Mouse (Mus musculus): ENCODE measurements around the gene 1700021F07Rik. TPM values are rescaled to one million over a fixed set of nuclear protein-coding genes. Genes with fewer than 3 reads are reported as not detected.

The 1700021F07Rik gene
- polyA plus RNA-seq (2014; fragmentation: Nextera tagmentation; extraction: Ambion mirVana) = not detected in 2 replicates

DNA sequence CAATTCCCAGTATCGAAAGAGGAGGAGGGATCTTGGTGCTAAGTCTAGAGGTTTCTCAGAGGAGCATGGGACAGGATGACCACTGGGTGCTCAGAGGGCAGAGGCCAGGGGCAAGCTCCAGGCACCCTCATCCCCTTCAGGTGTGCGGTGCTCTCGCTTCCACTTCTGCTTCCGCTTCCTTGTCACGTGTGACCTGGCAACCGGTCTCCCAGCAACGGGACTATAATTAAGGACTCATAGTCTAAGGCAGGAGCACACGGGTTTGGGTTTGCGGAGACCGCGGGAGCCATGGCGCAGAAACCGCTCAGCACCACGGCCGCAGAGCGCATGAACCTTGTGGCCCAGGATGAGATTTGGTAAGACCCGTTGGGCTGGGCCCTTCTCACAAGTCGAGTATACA is at the start of gene 1700021F07Rik:
TSS of gene 1700021F07Rik (plus strand) at position 211 of the 400 bp plus-strand sequence.
- Histone ChIP-seq H3K9ac (ENCODE audit: low read depth, low read length) (no peak within 1 kb of the TSS), H3K4me2 (replicated peaks; ENCODE audit: low read depth, low read length) (no peak within 1 kb of the TSS), H3K4me3 (ENCODE audit: low read depth, low read length) (no peak within 1 kb of the TSS), H3K27ac (ENCODE audit: low read depth, low read length) (no peak within 1 kb of the TSS), H3K4me1 (replicated peaks; ENCODE audit: control insufficient read depth, insufficient read depth, low read length) (no peaks in the 10 kb centered on the region), H3K9me3 (ENCODE audit: control insufficient read depth, low read length) (no peaks in the 10 kb centered on the region), H3K36me3 (ENCODE audit: control insufficient read depth, insufficient read depth, low read length) (no peaks in the 10 kb centered on the region), H3K27me3 (ENCODE audit: control insufficient read depth, insufficient read depth, low read length) (no peaks in the 10 kb centered on the region)
- no peak for ATAC-seq (ENCODE audit: low FRiP score)
- no peak for DNase-seq (ENCODE audit: low spot score)
- 90% methylated on average over 18 of the region's 18 CpGs for WGBS

DNA sequence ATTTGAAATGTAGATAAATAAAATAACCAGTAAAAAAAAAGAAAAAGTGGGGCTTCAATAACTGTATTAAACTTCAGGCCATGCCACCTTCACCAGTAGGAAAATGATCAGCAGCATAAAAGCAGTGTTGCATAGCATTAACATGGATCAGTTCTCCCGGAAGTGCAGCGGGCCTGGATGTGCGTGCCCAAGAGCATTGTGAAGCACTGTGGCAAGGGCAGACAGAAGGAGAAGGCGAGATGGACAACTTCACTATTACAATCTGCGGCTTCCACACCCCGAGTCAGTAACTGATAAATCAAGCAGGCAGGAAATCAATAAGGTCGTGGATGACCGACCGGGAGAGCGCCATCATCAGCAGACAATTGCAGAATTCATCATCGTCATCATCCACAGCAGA is 49.2 kb upstream of the 1700021F07Rik start:
- no peaks in the 10 kb centered on the region for H3K9me3 ChIP-seq (ENCODE audit: control insufficient read depth, low read length)
- H3K36me3 ChIP-seq (ENCODE audit: control insufficient read depth, insufficient read depth, low read length) = no peaks in the 10 kb centered on the region
- H3K4me1 ChIP-seq (replicated peaks; ENCODE audit: control insufficient read depth, insufficient read depth, low read length) = no peaks in the 10 kb centered on the region
- 44% methylated on average over 11 of the region's 11 CpGs for WGBS
- no peak overlapping the region for H3K4me2 ChIP-seq (replicated peaks; ENCODE audit: low read depth, low read length)
- no peak overlapping the region for H3K4me3 ChIP-seq (ENCODE audit: low read depth, low read length)
- H3K27me3 ChIP-seq (ENCODE audit: control insufficient read depth, insufficient read depth, low read length) = no peaks in the 10 kb centered on the region
- H3K9ac ChIP-seq (ENCODE audit: low read depth, low read length) = no peak overlapping the region
- no peak overlapping the region for H3K27ac ChIP-seq (ENCODE audit: low read depth, low read length)
- DNase-seq (ENCODE audit: low spot score) (peak; percentile 24), ATAC-seq (ENCODE audit: low FRiP score) (peak; percentile 40)

- Histone ChIP-seq H3K36me3 (ENCODE audit: control insufficient read depth, insufficient read depth, low read length) (no peaks in the 10 kb centered on the region), H3K9me3 (ENCODE audit: control insufficient read depth, low read length) (no peaks in the 10 kb centered on the region), H3K4me3 (ENCODE audit: low read depth, low read length) (no peak overlapping the region), H3K9ac (ENCODE audit: low read depth, low read length) (no peak overlapping the region), H3K27me3 (ENCODE audit: control insufficient read depth, insufficient read depth, low read length) (no peaks in the 10 kb centered on the region), H3K27ac (ENCODE audit: low read depth, low read length) (no peak overlapping the region), H3K4me1 (replicated peaks; ENCODE audit: control insufficient read depth, insufficient read depth, low read length) (no peaks in the 10 kb centered on the region), H3K4me2 (replicated peaks; ENCODE audit: low read depth, low read length) (no peak overlapping the region)
- no peak for ATAC-seq (ENCODE audit: low FRiP score)
- 88% methylated on average over 12 of the region's 12 CpGs for WGBS
- no peak for DNase-seq (ENCODE audit: low spot score)
These were observed 43.3 kb upstream of the 1700021F07Rik start for GRCm38 (mm10) chr2:173479050-173479449.

GRCm38 (mm10) chr2:173484486-173484885 is 37.9 kb upstream of the 1700021F07Rik start:
- Histone ChIP-seq H3K4me1 (replicated peaks; ENCODE audit: control insufficient read depth, insufficient read depth, low read length) (no peaks in the 10 kb centered on the region), H3K27ac (ENCODE audit: low read depth, low read length) (no peak overlapping the region), H3K4me2 (replicated peaks; ENCODE audit: low read depth, low read length) (no peak overlapping the region), H3K4me3 (ENCODE audit: low read depth, low read length) (no peak overlapping the region), H3K9ac (ENCODE audit: low read depth, low read length) (no peak overlapping the region), H3K9me3 (ENCODE audit: control insufficient read depth, low read length) (no peaks in the 10 kb centered on the region), H3K36me3 (ENCODE audit: control insufficient read depth, insufficient read depth, low read length) (no peaks in the 10 kb centered on the region), H3K27me3 (ENCODE audit: control insufficient read depth, insufficient read depth, low read length) (no peaks in the 10 kb centered on the region)
- no peak for ATAC-seq (ENCODE audit: low FRiP score)
- 92% methylated on average over 4 of the region's 4 CpGs for WGBS
- no peak for DNase-seq (ENCODE audit: low spot score)

- Histone ChIP-seq H3K27me3 (ENCODE audit: control insufficient read depth, insufficient read depth, low read length) (no peaks in the 10 kb centered on the region), H3K4me1 (replicated peaks; ENCODE audit: control insufficient read depth, insufficient read depth, low read length) (no peaks in the 10 kb centered on the region), H3K4me2 (replicated peaks; ENCODE audit: low read depth, low read length) (no peak overlapping the region), H3K4me3 (ENCODE audit: low read depth, low read length) (no peak overlapping the region), H3K9me3 (ENCODE audit: control insufficient read depth, low read length) (no peaks in the 10 kb centered on the region), H3K27ac (ENCODE audit: low read depth, low read length) (no peak overlapping the region), H3K36me3 (ENCODE audit: control insufficient read depth, insufficient read depth, low read length) (no peaks in the 10 kb centered on the region), H3K9ac (ENCODE audit: low read depth, low read length) (no peak overlapping the region)
- whole genome bisulfite sequencing = 94% methylated on average over 2 of the region's 2 CpGs
- ATAC-seq (ENCODE audit: low FRiP score) = no peak
- DNase-seq (ENCODE audit: low spot score) = no peak
These were observed 22.8 kb upstream of the 1700021F07Rik start for GRCm38 (mm10) chr2:173499612-173500011.

DNA sequence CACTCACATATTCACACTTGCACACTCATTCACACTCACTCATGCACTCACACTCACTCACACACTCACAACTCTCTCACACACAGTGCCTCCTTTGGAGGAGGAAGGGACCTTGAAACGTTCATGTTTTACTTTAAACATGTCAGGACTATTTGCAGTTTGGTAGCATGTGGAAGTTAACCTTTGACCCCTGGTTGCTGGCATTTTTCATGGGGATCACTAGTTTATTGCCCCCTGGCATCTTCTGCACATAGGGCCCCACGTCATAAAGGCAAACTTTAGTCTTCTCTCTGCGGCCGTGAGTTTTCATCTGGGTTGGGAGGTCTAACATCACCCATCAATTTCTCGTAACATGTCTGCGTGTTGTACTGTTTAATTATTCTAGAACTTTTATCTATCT is 8.4 kb upstream of the 1700021F07Rik start:
- Histone ChIP-seq H3K27ac (ENCODE audit: low read depth, low read length) (no peak overlapping the region), H3K4me3 (ENCODE audit: low read depth, low read length) (no peak overlapping the region), H3K4me2 (replicated peaks; ENCODE audit: low read depth, low read length) (no peak overlapping the region), H3K36me3 (ENCODE audit: control insufficient read depth, insufficient read depth, low read length) (no peaks in the 10 kb centered on the region), H3K9ac (ENCODE audit: low read depth, low read length) (no peak overlapping the region), H3K4me1 (replicated peaks; ENCODE audit: control insufficient read depth, insufficient read depth, low read length) (no peaks in the 10 kb centered on the region), H3K27me3 (ENCODE audit: control insufficient read depth, insufficient read depth, low read length) (no peaks in the 10 kb centered on the region), H3K9me3 (ENCODE audit: control insufficient read depth, low read length) (no peaks in the 10 kb centered on the region)
- ATAC-seq (ENCODE audit: low FRiP score) (no peak), DNase-seq (ENCODE audit: low spot score) (no peak)
- 88% methylated on average over 6 of the region's 6 CpGs for WGBS

DNA sequence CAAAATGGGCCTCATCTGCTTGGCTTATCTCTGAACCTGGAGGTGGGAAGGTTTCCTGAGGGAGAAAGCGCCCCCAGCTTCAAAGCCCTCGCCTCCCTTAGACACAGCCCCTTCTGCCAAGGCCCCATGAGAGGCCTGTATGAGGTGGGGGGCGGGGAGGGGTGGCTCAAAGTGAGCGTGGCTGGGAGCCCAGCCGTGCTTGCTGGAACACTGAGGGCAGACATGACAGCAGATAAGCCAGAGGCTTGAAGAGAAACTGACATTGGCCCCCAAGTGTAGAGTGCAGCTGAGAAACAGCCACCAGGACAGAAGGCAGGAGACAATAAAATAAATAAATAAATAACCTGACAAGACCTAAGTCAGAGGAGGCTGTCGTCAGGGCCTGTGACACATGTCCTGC is 7.2 kb upstream of the 1700021F07Rik start:
- DNase-seq (ENCODE audit: low spot score) (no peak), ATAC-seq (ENCODE audit: low FRiP score) (no peak)
- no peaks in the 10 kb centered on the region for H3K4me1 ChIP-seq (replicated peaks; ENCODE audit: control insufficient read depth, insufficient read depth, low read length)
- no peak overlapping the region for H3K4me3 ChIP-seq (ENCODE audit: low read depth, low read length)
- no peaks in the 10 kb centered on the region for H3K9me3 ChIP-seq (ENCODE audit: control insufficient read depth, low read length)
- H3K36me3 ChIP-seq (ENCODE audit: control insufficient read depth, insufficient read depth, low read length) = no peaks in the 10 kb centered on the region
- H3K4me2 ChIP-seq (replicated peaks; ENCODE audit: low read depth, low read length) = no peak overlapping the region
- WGBS = 69% methylated on average over 6 of the region's 6 CpGs
- H3K9ac ChIP-seq (ENCODE audit: low read depth, low read length) = no peak overlapping the region
- no peaks in the 10 kb centered on the region for H3K27me3 ChIP-seq (ENCODE audit: control insufficient read depth, insufficient read depth, low read length)
- H3K27ac ChIP-seq (ENCODE audit: low read depth, low read length) = no peak overlapping the region

DNA sequence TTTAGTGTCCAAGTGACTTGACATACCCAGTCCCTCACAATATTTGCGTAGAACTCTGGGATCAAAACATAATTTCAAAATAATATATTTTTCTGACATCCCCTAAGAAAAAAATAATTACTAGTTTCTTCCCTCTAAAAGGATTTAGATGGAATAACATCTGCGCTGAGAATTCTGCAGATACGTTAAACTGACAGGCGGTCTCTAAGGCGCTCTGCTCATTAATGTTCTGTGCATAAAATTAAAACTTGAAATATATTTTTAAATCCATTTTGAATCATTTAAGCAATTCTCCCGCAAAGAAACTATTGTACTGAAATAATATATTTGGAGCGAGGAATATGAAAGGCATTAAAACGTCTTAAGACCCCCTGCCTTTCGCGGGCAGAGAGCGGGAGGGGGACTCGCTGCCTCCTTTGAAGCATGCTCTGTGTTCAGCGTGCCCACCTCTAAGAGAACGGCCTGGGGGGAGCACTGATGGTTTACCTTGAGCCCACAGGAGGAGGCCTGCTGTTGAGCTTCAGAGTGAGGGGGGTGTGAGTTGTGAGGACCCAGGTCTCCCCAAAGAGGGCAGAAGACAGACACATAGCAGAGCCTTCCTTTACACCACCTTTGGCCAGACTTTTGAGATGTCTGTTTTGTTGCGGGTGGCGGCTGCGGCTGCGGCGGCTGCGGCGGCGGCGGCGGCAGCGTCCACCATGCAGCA is 6.1 kb upstream of the 1700021F07Rik start:
- Histone ChIP-seq H3K4me3 (ENCODE audit: low read depth, low read length) (no peak overlapping the region), H3K4me1 (replicated peaks; ENCODE audit: control insufficient read depth, insufficient read depth, low read length) (no peaks in the 10 kb centered on the region), H3K9me3 (ENCODE audit: control insufficient read depth, low read length) (no peaks in the 10 kb centered on the region), H3K36me3 (ENCODE audit: control insufficient read depth, insufficient read depth, low read length) (no peaks in the 10 kb centered on the region), H3K27ac (ENCODE audit: low read depth, low read length) (no peak overlapping the region), H3K4me2 (replicated peaks; ENCODE audit: low read depth, low read length) (no peak overlapping the region), H3K9ac (ENCODE audit: low read depth, low read length) (no peak overlapping the region), H3K27me3 (ENCODE audit: control insufficient read depth, insufficient read depth, low read length) (no peaks in the 10 kb centered on the region)
- 88% methylated on average over 25 of the region's 25 CpGs for WGBS
- no peak for DNase-seq (ENCODE audit: low spot score)
- ATAC-seq (ENCODE audit: low FRiP score) = no peak

DNA sequence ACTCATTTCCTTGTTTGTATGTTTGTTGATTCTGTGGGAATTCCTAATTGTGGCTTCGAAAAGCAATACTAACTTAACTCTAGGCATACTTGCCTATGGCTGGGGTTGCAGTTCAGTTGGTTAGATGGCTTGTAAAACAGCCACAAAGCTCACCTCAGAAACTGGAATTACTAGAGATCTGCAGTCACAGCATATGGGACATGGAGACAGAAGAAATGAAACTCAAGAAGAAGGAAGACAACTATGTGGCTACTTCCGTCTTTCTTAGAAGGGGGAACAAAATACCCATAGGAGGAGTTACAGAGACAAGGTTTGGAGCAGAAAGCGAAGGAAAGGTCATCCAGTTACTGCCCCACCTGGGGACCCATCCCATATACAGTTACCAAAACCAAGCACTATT is 6.1 kb downstream of the 1700021F07Rik start:
- Histone ChIP-seq H3K4me1 (replicated peaks; ENCODE audit: control insufficient read depth, insufficient read depth, low read length) (no peaks in the 10 kb centered on the region; the same call in 1 of the 2 replicates), H3K9me3 (ENCODE audit: control insufficient read depth, low read length) (no peaks in the 10 kb centered on the region), H3K27me3 (ENCODE audit: control insufficient read depth, insufficient read depth, low read length) (no peaks in the 10 kb centered on the region), H3K27ac (ENCODE audit: low read depth, low read length) (no peak overlapping the region), H3K4me3 (ENCODE audit: low read depth, low read length) (no peak overlapping the region), H3K36me3 (ENCODE audit: control insufficient read depth, insufficient read depth, low read length) (no peaks in the 10 kb centered on the region), H3K4me2 (replicated peaks; ENCODE audit: low read depth, low read length) (no peak overlapping the region), H3K9ac (ENCODE audit: low read depth, low read length) (no peak overlapping the region)
- ATAC-seq (ENCODE audit: low FRiP score) (no peak), DNase-seq (ENCODE audit: low spot score) (no peak)
- 77% methylated on average over 3 of the region's 3 CpGs for WGBS
